Mouse (Mus musculus) MEL (cell line): Measurements from ENCODE around the gene Slc22a23.

Experiments used
- BHLHE40 ChIP-seq: IDR thresholded peaks from 2 replicates; pipeline ENCODE4 v1.6.1; 2012; ENCODE audit warnings: low read depth, mild to moderate bottlenecking, inconsistent platforms, low read length, improper control_type of control experiment, borderline replicate concordance
- JUND ChIP-seq: IDR thresholded peaks from 2 replicates; pipeline ENCODE4 v1.6.1; 2011; ENCODE audit warnings: low read depth, mild to moderate bottlenecking, improper control_type of control experiment, low read length
- NRF1 ChIP-seq: IDR thresholded peaks from 2 replicates; pipeline ENCODE4 v1.6.1; 2014; ENCODE audit warnings: low read depth, mild to moderate bottlenecking, inconsistent platforms, low read length, improper control_type of control experiment, moderate library complexity; ENCODE audit not compliant: poor library complexity, insufficient read depth, severe bottlenecking
- POLR2A ChIP-seq, 2 experiments: IDR thresholded peaks; 2 replicates each; pipeline ENCODE4 v1.6.1; 2011 to 2012; ENCODE audit warnings: low read length in 2 of 2, mild to moderate bottlenecking in 2 of 2, control low read depth in 1 of 2, improper control_type of control experiment in 1 of 2, low read depth in 1 of 2, moderate library complexity in 1 of 2; ENCODE audit not compliant: control insufficient read depth in 1 of 2, insufficient read depth in 1 of 2, poor library complexity in 1 of 2
- POLR2AphosphoS5 ChIP-seq: IDR thresholded peaks from 2 replicates; pipeline ENCODE4 v1.6.1; 2012; ENCODE audit warnings: low read depth, borderline replicate concordance, mild to moderate bottlenecking, inconsistent platforms, low read length, moderate library complexity, mixed read lengths
- SIN3A ChIP-seq: IDR thresholded peaks from 2 replicates; pipeline ENCODE4 v1.6.1; 2012; ENCODE audit warnings: low read length, improper control_type of control experiment, inconsistent platforms

- TF ChIP-seq POLR2A (IDR thresholded peaks at IDR 0.05; ENCODE audit: control insufficient read depth in 1 of 2, insufficient read depth in 1 of 2, low read depth in 1 of 2, low read length in 2 of 2, poor library complexity in 1 of 2) (no peak), JUND (no peak), POLR2AphosphoS5 (no peak), BHLHE40 (0 out of 2 replicates have a peak, but pooled peaks have one; percentile 21), NRF1 (no peak), SIN3A (no peak)
These were observed 18.0 kb downstream of the Slc22a23 start for GRCm38 (mm10) chr13:34326992-34327391.
